Mouse (Mus musculus) cerebellum, adult 2 months (tissue): ENCODE measurements at regions not wholly inside any gene's neighbourhood (a gene's known extent, or its start where the extent isn't known, plus 50 kb on each side); places are given as distances from the start of the nearest gene placed in this dataset.

Experiments
- CTCF ChIP-seq: fragments of 200-500 bp; IDR thresholded peaks from 2 replicates; pipeline ENCODE4 v1.5.1; 2011; ENCODE audit warnings: low read depth, mild to moderate bottlenecking, control low read depth, low read length, moderate library complexity, borderline replicate concordance; ENCODE audit not compliant: insufficient read depth
- POLR2A ChIP-seq: fragments of 200-500 bp; IDR thresholded peaks from 2 replicates; pipeline ENCODE4 v1.6.1; 2011; ENCODE audit warnings: low read length, control low read depth, borderline replicate concordance; ENCODE audit not compliant: insufficient read depth

- TF ChIP-seq CTCF, result no peak
- TF ChIP-seq POLR2A, result no peak
Measured at GRCm38 (mm10) chr9:112595731-112596130, 360.0 kb upstream of the Arpp21 start.
